Comparison of ENCODE assay signal across 14 mouse cellular contexts in the genomic region with DNA sequence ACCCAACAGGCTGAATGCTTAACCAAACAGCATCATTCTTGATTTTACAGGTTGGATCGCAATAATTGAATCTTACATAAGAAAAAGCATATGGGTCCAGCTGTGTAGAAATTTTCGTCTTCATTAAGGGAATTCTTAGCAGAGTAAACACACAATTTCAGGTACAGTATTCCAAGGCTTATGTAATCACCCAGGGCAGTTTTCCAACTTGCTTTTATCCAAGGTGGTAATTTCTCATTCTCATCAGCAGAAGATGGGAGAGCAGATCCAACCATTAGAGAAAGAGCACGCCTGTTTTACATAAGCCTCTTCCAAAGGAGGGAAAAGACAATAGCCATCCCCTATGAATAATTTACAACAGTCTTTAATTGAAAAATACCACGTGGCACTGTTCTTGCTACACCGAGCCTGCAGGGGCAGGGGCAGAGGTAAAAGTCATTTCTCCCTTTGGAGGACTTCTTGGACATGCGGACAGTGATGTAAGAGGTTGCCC.
DNase-seq lines count a peak whose midpoint lies in the region.
"Had no signal": no experiment of that assay in that cellular context is flagged by ENCODE, and none has a peak within 500 bp of the region (broad histone marks: within the 10 kb centered on the region; RNA-seq: fewer than 3 reads in every experiment).

No protein-coding gene starts in this region.

- peak; percentile 29 for DNase-seq in cerebellum, adult 8-10 months
- DNase-seq in cerebellum, adult 9-11 months, result no peak
- DNase-seq in heart, adult 11 months, result peak; percentile 25
- DNase-seq in heart, adult 9 months (ENCODE audit: low spot score in 2 of 2), result no peak
- peak; percentile 72 for DNase-seq in kidney, adult 9 months
- no peak for DNase-seq in kidney, postnatal 36 days
- DNase-seq: adrenal gland, adult 8-10 months; adrenal gland, postnatal 14 days; adrenal gland, postnatal 36 days; B cell, adult 2 months; cerebellum, adult 11 months; cerebellum, postnatal 14 days; cerebellum, postnatal 36 days; forebrain, postnatal 0 days had no signal

Comparison
In these comparisons a context has a peak if more than half of its experiments do, and no peak if none do; other contexts are left out.
1. DNase-seq: peak in cerebellum, adult 8-10 months (single experiment), heart, adult 11 months (single experiment) and kidney, adult 9 months (single experiment); none in cerebellum, adult 9-11 months (single experiment), heart, adult 9 months (0 of 2) and kidney, postnatal 36 days (0 of 2).